ENCODE assay signal across 9 mouse cellular contexts in genomic region chr17:25282133-25282532, GRCm38 (mm10). TPM values are rescaled to one million over a fixed set of nuclear protein-coding genes. Genes with fewer than 3 reads are reported as not detected.
DNase-seq lines count a peak whose midpoint lies in the region; ATAC-seq and TF ChIP-seq lines count a peak whose summit lies in the region.
"Had no signal": no experiment of that assay in that cellular context is flagged by ENCODE, and none has a peak within 500 bp of the region (broad histone marks: within the 10 kb centered on the region; RNA-seq: fewer than 3 reads in every experiment).

No protein-coding gene starts in this region.

- H3K27me3 ChIP-seq in limb, embryonic 14.5 days (ENCODE audit: control insufficient read depth, insufficient read depth, low read length), result no peaks in the 10 kb centered on the region
- H3K27me3 ChIP-seq in limb, embryonic 10.5 days (ENCODE audit: low read depth, poor library complexity, severe bottlenecking), result no peaks in the 10 kb centered on the region
- no peaks in the 10 kb centered on the region for H3K27me3 ChIP-seq in heart, embryonic 15.5 days
- H3K27me3 ChIP-seq in liver, adult 2 months (ENCODE audit: control insufficient read depth, insufficient read depth, low read length), result no peaks in the 10 kb centered on the region
- H3K27me3 ChIP-seq: limb, embryonic 13.5 days had no signal

- WGBS in limb, embryonic 14.5 days, result 40% methylated on average over 11 of the region's 11 CpGs
- WGBS in limb, embryonic 10.5 days, result 38% methylated on average over 11 of the region's 11 CpGs
- 25% methylated on average over 11 of the region's 11 CpGs for WGBS in heart, embryonic 15.5 days
- 7% methylated on average over 11 of the region's 11 CpGs for WGBS in liver, adult 2 months

- TF ChIP-seq CTCF in liver, adult 2 months (IDR thresholded peaks at IDR 0.05; ENCODE audit: low read depth, low read length), result no peak
- TF ChIP-seq CTCF in layer of hippocampus, adult 2 months (conservative IDR thresholded peaks at IDR 0.05), result no peak

- no peaks in the 10 kb centered on the region for H3K36me3 ChIP-seq in limb, embryonic 14.5 days (ENCODE audit: control insufficient read depth, insufficient read depth, low read length)
- H3K36me3 ChIP-seq in limb, embryonic 10.5 days, result no peaks in the 10 kb centered on the region
- H3K36me3 ChIP-seq in heart, embryonic 15.5 days, result no peaks in the 10 kb centered on the region
- no peaks in the 10 kb centered on the region for H3K36me3 ChIP-seq in liver, adult 2 months (ENCODE audit: control insufficient read depth, insufficient read depth, low read length)
- H3K36me3 ChIP-seq: limb, embryonic 13.5 days had no signal

- no peak overlapping the region for H3K27ac ChIP-seq in limb, embryonic 14.5 days (replicated peaks; ENCODE audit: low read depth, low read length)
- H3K27ac ChIP-seq in limb, embryonic 10.5 days, result no peak overlapping the region
- no peak overlapping the region for H3K27ac ChIP-seq in heart, embryonic 15.5 days
- peak overlapping the region; percentile 93 for H3K27ac ChIP-seq in liver, adult 2 months (replicated peaks; ENCODE audit: insufficient read depth, low read depth, low read length)
- no peak overlapping the region for H3K27ac ChIP-seq in layer of hippocampus, adult 2 months
- H3K27ac ChIP-seq: limb, embryonic 13.5 days had no signal

- TF ChIP-seq POLR2A in limb, embryonic 14.5 days (IDR thresholded peaks at IDR 0.05; ENCODE audit: borderline replicate concordance, extremely low read depth, insufficient read depth, insufficient read length), result no peak
- TF ChIP-seq POLR2A in liver, adult 2 months (IDR thresholded peaks at IDR 0.05; ENCODE audit: extremely low read depth, insufficient read depth, low read length), result 0 out of 2 replicates have a peak, but pooled peaks have one; percentile 29

- no peak overlapping the region for H3K9ac ChIP-seq in limb, embryonic 14.5 days (ENCODE audit: low read depth, low read length, severe bottlenecking)
- H3K9ac ChIP-seq in heart, embryonic 15.5 days, result no peak overlapping the region
- H3K9ac ChIP-seq in liver, adult 2 months (ENCODE audit: low read depth, low read length), result peak overlapping the region; percentile 62
- H3K9ac ChIP-seq: limb, embryonic 13.5 days had no signal

- H3K4me3 ChIP-seq in limb, embryonic 14.5 days (replicated peaks; ENCODE audit: low read length), result no peak overlapping the region
- H3K4me3 ChIP-seq in limb, embryonic 10.5 days, result no peak overlapping the region
- H3K4me3 ChIP-seq in heart, embryonic 15.5 days, result no peak overlapping the region
- H3K4me3 ChIP-seq in liver, adult 2 months (ENCODE audit: insufficient read depth, low read depth, low read length), result peak overlapping the region; percentile 26; the same call in 1 of the 2 replicates
- no peak overlapping the region for H3K4me3 ChIP-seq in layer of hippocampus, adult 2 months
- H3K4me3 ChIP-seq: limb, embryonic 13.5 days had no signal

- no peak for ATAC-seq in limb, embryonic 14.5 days (ENCODE audit: low FRiP score, low read depth)
- 0 out of 2 replicates have a peak, but pooled peaks have one; percentile 18 for ATAC-seq in heart, embryonic 15.5 days (replicated peaks; ENCODE audit: insufficient number of reproducible peaks, insufficient read depth, low FRiP score, low read depth)

- no peaks in the 10 kb centered on the region for H3K4me1 ChIP-seq in limb, embryonic 14.5 days (ENCODE audit: control insufficient read depth, insufficient read depth, low read length)
- no peaks in the 10 kb centered on the region for H3K4me1 ChIP-seq in limb, embryonic 10.5 days
- 0 out of 2 replicates have a peak, but pooled peaks cover 2% of the 10 kb centered on the region for H3K4me1 ChIP-seq in heart, embryonic 15.5 days (replicated peaks)
- peaks cover 4% of the 10 kb centered on the region; the same call in 1 of the 2 replicates for H3K4me1 ChIP-seq in liver, adult 2 months (ENCODE audit: control insufficient read depth, insufficient read depth, low read length)
- H3K4me1 ChIP-seq: limb, embryonic 13.5 days had no signal

- no peak overlapping the region for H3K4me2 ChIP-seq in limb, embryonic 14.5 days (replicated peaks; ENCODE audit: low read depth, low read length, severe bottlenecking)
- H3K4me2 ChIP-seq in heart, embryonic 15.5 days, result peak overlapping the region; percentile 23; the same call in 1 of the 2 replicates
- H3K4me2 ChIP-seq: limb, embryonic 13.5 days had no signal

- no peaks in the 10 kb centered on the region for H3K79me2 ChIP-seq in liver, adult 2 months (ENCODE audit: control insufficient read depth, insufficient read depth, low read length)

- peak; percentile 28 for DNase-seq in limb, embryonic 14.5 days (ENCODE audit: low spot score)
- no peak for DNase-seq in limb, embryonic 10.5 days (ENCODE audit: low spot score)
- DNase-seq in adrenal gland, adult 2 months, result peak; percentile 66
- DNase-seq in liver, adult 2 months (ENCODE audit: extremely low read depth, low read depth, low spot score), result peak; percentile 99
- DNase-seq in spleen, adult 12 weeks (ENCODE audit: low spot score), result peak; percentile 17
- DNase-seq in frontal cortex, postnatal 10 days (ENCODE audit: low spot score in 2 of 2), result no peak
- DNase-seq in layer of hippocampus, adult 2 months (ENCODE audit: low spot score in 2 of 2), result no peak

- no peaks in the 10 kb centered on the region for H3K9me3 ChIP-seq in limb, embryonic 14.5 days (ENCODE audit: control insufficient read depth, low read length)
- no peaks in the 10 kb centered on the region for H3K9me3 ChIP-seq in limb, embryonic 10.5 days (replicated peaks)
- H3K9me3 ChIP-seq in heart, embryonic 15.5 days (replicated peaks), result no peaks in the 10 kb centered on the region
- H3K9me3 ChIP-seq: limb, embryonic 13.5 days had no signal

RNA-seq across cellular contexts. Expression of gene Ube2i, which starts 7.7 kb away (rescaled TPM):
- polyA plus RNA-seq in limb, embryonic 14.5 days (2012; rRNA removed), result 434 and 540 TPM in 2 replicates
- polyA plus RNA-seq in limb, embryonic 14.5 days (2014; fragmentation: Nextera tagmentation; extraction: Ambion mirVana), result 533 and 582 TPM in 2 replicates
- polyA plus RNA-seq in limb, embryonic 10.5 days (2016; fragmentation: Nextera tagmentation; extraction: Ambion mirVana), result 974 and 998 TPM in 2 replicates
- 100 to 1,000 TPM; 225 to 248 TPM for total RNA-seq in adrenal gland, adult 2 months (2021)
- polyA plus RNA-seq in adrenal gland, adult 2 months (2012; rRNA removed), result 79.5 and 103 TPM in 2 replicates
- polyA plus RNA-seq in heart, embryonic 15.5 days (2015; fragmentation: Nextera tagmentation; extraction: Ambion mirVana), result 322 and 354 TPM in 2 replicates
- total RNA-seq in liver, adult 2 months (2014; rRNA removed), result 92.9 and 103 TPM in 2 replicates
- polyA plus RNA-seq in liver, adult 2 months (2012; rRNA removed), result 62.4 and 80.0 TPM in 2 replicates
- total RNA-seq in layer of hippocampus, adult 2 months (2021), result 100 to 1,000 TPM; 229 to 239 TPM

RNA-seq across cellular contexts. Expression of gene Prss34, which starts 16.1 kb away (rescaled TPM):
- polyA plus RNA-seq in limb, embryonic 14.5 days (2012; rRNA removed), result 6.0 and 8.5 TPM in 2 replicates
- polyA plus RNA-seq in limb, embryonic 14.5 days (2014; fragmentation: Nextera tagmentation; extraction: Ambion mirVana), result 6.7 and 10.6 TPM in 2 replicates
- polyA plus RNA-seq in limb, embryonic 10.5 days (2016; fragmentation: Nextera tagmentation; extraction: Ambion mirVana), result not detected in 2 replicates
- total RNA-seq in adrenal gland, adult 2 months (2021), result under 1 TPM; 0.23 to 0.48 TPM
- polyA plus RNA-seq in adrenal gland, adult 2 months (2012; rRNA removed), result not detected in 2 replicates
- 0.73 and 0.98 TPM in 2 replicates for polyA plus RNA-seq in heart, embryonic 15.5 days (2015; fragmentation: Nextera tagmentation; extraction: Ambion mirVana)
- not detected in 2 replicates for total RNA-seq in liver, adult 2 months (2014; rRNA removed)
- not detected in 2 replicates for polyA plus RNA-seq in liver, adult 2 months (2012; rRNA removed)
- total RNA-seq in layer of hippocampus, adult 2 months (2021), result not detected

RNA-seq across cellular contexts. Expression of gene Baiap3, which starts 26.0 kb away (rescaled TPM):
- polyA plus RNA-seq in limb, embryonic 14.5 days (2012; rRNA removed), result 1.5 and 1.9 TPM in 2 replicates
- 0.89 and 1.5 TPM in 2 replicates for polyA plus RNA-seq in limb, embryonic 14.5 days (2014; fragmentation: Nextera tagmentation; extraction: Ambion mirVana)
- polyA plus RNA-seq in limb, embryonic 10.5 days (2016; fragmentation: Nextera tagmentation; extraction: Ambion mirVana), result 0.49 and 0.93 TPM in 2 replicates
- total RNA-seq in adrenal gland, adult 2 months (2021), result 10 to 100 TPM in 1 of 2 experiments, 1 to 10 TPM in 1; 9.7 to 10.1 TPM
- 84.6 and 90.0 TPM in 2 replicates for polyA plus RNA-seq in adrenal gland, adult 2 months (2012; rRNA removed)
- polyA plus RNA-seq in heart, embryonic 15.5 days (2015; fragmentation: Nextera tagmentation; extraction: Ambion mirVana), result 0.34 and 1.7 TPM in 2 replicates
- 0.13 and 0.18 TPM in 2 replicates for total RNA-seq in liver, adult 2 months (2014; rRNA removed)
- polyA plus RNA-seq in liver, adult 2 months (2012; rRNA removed), result 0.43 and 1.2 TPM in 2 replicates
- total RNA-seq in layer of hippocampus, adult 2 months (2021), result 10 to 100 TPM in 1 of 2 experiments, 1 to 10 TPM in 1; 9.9 to 10.5 TPM

RNA-seq across cellular contexts. Expression of gene Prss28, which starts 26.3 kb away (rescaled TPM):
- polyA plus RNA-seq in limb, embryonic 14.5 days (2012; rRNA removed), result 0.13 TPM in 1 of 2 replicates, not detected in the other
- not detected in 2 replicates for polyA plus RNA-seq in limb, embryonic 14.5 days (2014; fragmentation: Nextera tagmentation; extraction: Ambion mirVana)
- not detected in 2 replicates for polyA plus RNA-seq in limb, embryonic 10.5 days (2016; fragmentation: Nextera tagmentation; extraction: Ambion mirVana)
- not detected for total RNA-seq in adrenal gland, adult 2 months (2021)
- not detected in 2 replicates for polyA plus RNA-seq in adrenal gland, adult 2 months (2012; rRNA removed)
- not detected in 2 replicates for polyA plus RNA-seq in heart, embryonic 15.5 days (2015; fragmentation: Nextera tagmentation; extraction: Ambion mirVana)
- total RNA-seq in liver, adult 2 months (2014; rRNA removed), result not detected in 2 replicates
- not detected in 2 replicates for polyA plus RNA-seq in liver, adult 2 months (2012; rRNA removed)
- not detected for total RNA-seq in layer of hippocampus, adult 2 months (2021)
- polyA plus RNA-seq: limb, embryonic 13.5 days had no signal

RNA-seq across cellular contexts. Expression of gene Prss29, which starts 36.3 kb away (rescaled TPM):
- not detected in 2 replicates for polyA plus RNA-seq in limb, embryonic 14.5 days (2012; rRNA removed)
- not detected in 2 replicates for polyA plus RNA-seq in limb, embryonic 14.5 days (2014; fragmentation: Nextera tagmentation; extraction: Ambion mirVana)
- polyA plus RNA-seq in limb, embryonic 10.5 days (2016; fragmentation: Nextera tagmentation; extraction: Ambion mirVana), result not detected in 2 replicates
- not detected for total RNA-seq in adrenal gland, adult 2 months (2021)
- not detected in 2 replicates for polyA plus RNA-seq in adrenal gland, adult 2 months (2012; rRNA removed)
- not detected in 2 replicates for polyA plus RNA-seq in heart, embryonic 15.5 days (2015; fragmentation: Nextera tagmentation; extraction: Ambion mirVana)
- total RNA-seq in liver, adult 2 months (2014; rRNA removed), result not detected in 2 replicates
- not detected in 2 replicates for polyA plus RNA-seq in liver, adult 2 months (2012; rRNA removed)
- not detected for total RNA-seq in layer of hippocampus, adult 2 months (2021)
- polyA plus RNA-seq: limb, embryonic 13.5 days had no signal

Comparison
In these comparisons a context has a peak if more than half of its experiments do, and no peak if none do; other contexts are left out.
1. DNase-seq: peak in limb, embryonic 14.5 days (single experiment), adrenal gland, adult 2 months (single experiment), liver, adult 2 months (single experiment) and spleen, adult 12 weeks (single experiment); none in limb, embryonic 10.5 days (single experiment), frontal cortex, postnatal 10 days (0 of 2) and layer of hippocampus, adult 2 months (0 of 2).
2. RNA of gene Baiap3, which starts 26.0 kb away (polyA plus RNA-seq): 84.6 to 90.0 TPM in adrenal gland, adult 2 months; 0.89 to 1.9 TPM in limb, embryonic 14.5 days, 0.49 to 0.93 TPM in limb, embryonic 10.5 days, 0.43 to 1.2 TPM in liver, adult 2 months and 0.34 to 1.7 TPM in heart, embryonic 15.5 days; every median in the first group is over 10 times any median in the second.